Mouse (Mus musculus) neural tube, embryonic 13.5 days (tissue): Measurements from ENCODE around the gene Slc25a43. TPM values are rescaled to one million over a fixed set of nuclear protein-coding genes. Genes with fewer than 3 reads are reported as not detected.

ENCODE experiments used
- ATAC-seq: fragments of 200-750 bp; cut with Nextera tagmentation; 2 replicates; pipeline ENCODE4 v1.8.0; 2017; ENCODE audit warnings: low read depth, mild to moderate bottlenecking, moderate TSS enrichment, moderate library complexity
- H3K27ac ChIP-seq: fragments of 300-500 bp; sonication (generic); replicated peaks from 2 replicates; pipeline ENCODE4 v1.5.1; 2015; ENCODE audit warnings: moderate library complexity, mild to moderate bottlenecking, inconsistent platforms
- H3K27me3 ChIP-seq: fragments of 300-500 bp; sonication (generic); 2 replicates; pipeline ENCODE4 v1.6.1; 2015; ENCODE audit warnings: mild to moderate bottlenecking, inconsistent platforms
- H3K36me3 ChIP-seq: fragments of 300-500 bp; sonication (generic); 2 replicates; pipeline ENCODE4 v1.6.1; 2015; ENCODE audit warnings: mild to moderate bottlenecking, inconsistent platforms
- H3K4me1 ChIP-seq: fragments of 300-500 bp; sonication (generic); replicated peaks from 2 replicates; pipeline ENCODE4 v1.6.1; 2015; ENCODE audit warnings: inconsistent platforms
- H3K4me2 ChIP-seq: fragments of 300-500 bp; sonication (generic); 2 replicates; pipeline ENCODE4 v1.6.1; 2015; ENCODE audit warnings: inconsistent platforms, mild to moderate bottlenecking, moderate library complexity
- H3K4me3 ChIP-seq: fragments of 300-500 bp; sonication (generic); 2 replicates; pipeline ENCODE4 v1.5.1; 2015; ENCODE audit warnings: mild to moderate bottlenecking, inconsistent platforms
- H3K9ac ChIP-seq: fragments of 300-500 bp; sonication (generic); 2 replicates; pipeline ENCODE4 v1.6.1; 2015; ENCODE audit warnings: moderate library complexity, mild to moderate bottlenecking, inconsistent platforms
- H3K9me3 ChIP-seq: fragments of 300-500 bp; sonication (generic); 2 replicates; pipeline ENCODE4 v1.6.1; 2016; ENCODE audit warnings: inconsistent platforms
- WGBS: fragments of 180-500 bp; shearing (Covaris S2); methylation state at CpG from one replicate; pipeline ENCODE4 v1.1.7; 2015; 5-methylcytosine and 5-hydroxymethylcytosine counted together
- polyA plus RNA-seq: library from polyadenylated mRNA; unstranded; fragments of >200 nt; fragmentation: Nextera tagmentation; extraction: Ambion mirVana; gene quantifications from 2 replicates; pipeline ENCODE4 v1.2.1, GENCODE M21; 2015

Slc25a43 gene
- polyA plus RNA-seq, 1 experiment from 2014 or later: 0.70 TPM

DNA sequence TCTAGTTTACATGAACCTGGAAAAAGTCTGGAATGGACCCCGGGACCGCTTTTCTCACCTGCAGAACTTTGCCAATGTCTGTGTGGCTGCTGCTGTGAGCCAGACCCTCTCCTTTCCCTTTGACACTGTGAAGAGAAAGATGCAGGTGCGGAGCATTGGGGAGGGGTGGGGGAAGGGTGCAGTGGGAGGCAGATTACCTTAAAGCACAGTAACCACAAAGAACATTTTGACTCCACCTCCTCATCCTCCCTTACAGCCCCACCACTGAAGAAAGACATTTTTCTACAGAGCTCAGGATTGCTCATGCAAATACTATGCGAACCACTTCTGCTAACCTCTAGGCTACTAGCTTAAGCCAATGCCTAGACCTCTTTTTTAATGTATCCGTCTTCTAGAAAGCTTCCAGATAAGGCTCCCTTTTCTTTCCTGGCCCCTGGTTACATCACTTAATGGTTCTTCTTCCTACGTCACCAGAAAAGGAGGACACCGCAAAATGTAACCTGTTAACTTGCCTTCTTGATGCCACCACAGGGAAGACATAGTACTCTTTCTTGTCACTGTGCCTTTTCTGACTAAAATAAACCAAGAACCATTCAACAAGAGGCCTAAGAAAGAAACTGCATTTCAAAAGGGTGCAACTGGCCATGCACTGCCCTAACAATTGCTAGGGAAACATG, 14.5 kb downstream of the Slc25a43 start:
- no peak for ATAC-seq
- Histone ChIP-seq H3K27ac (no peak overlapping the region), H3K9ac (no peak overlapping the region), H3K4me1 (0 out of 2 replicates have a peak, but pooled peaks cover 3% of the 10 kb centered on the region), H3K4me3 (no peak overlapping the region), H3K9me3 (no peaks in the 10 kb centered on the region), H3K27me3 (no peaks in the 10 kb centered on the region), H3K36me3 (no peaks in the 10 kb centered on the region), H3K4me2 (no peak overlapping the region)
- 77% methylated on average over 7 of the region's 7 CpGs for WGBS

GRCm38 (mm10) chrX:36758566-36758965, 15.1 kb downstream of the Slc25a43 start:
- WGBS: 77% methylated on average over 6 of the region's 6 CpGs
- Histone ChIP-seq H3K36me3 (no peaks in the 10 kb centered on the region), H3K27ac (no peak overlapping the region), H3K9ac (no peak overlapping the region), H3K4me3 (no peak overlapping the region), H3K4me2 (no peak overlapping the region), H3K9me3 (no peaks in the 10 kb centered on the region), H3K4me1 (0 out of 2 replicates have a peak, but pooled peaks cover 3% of the 10 kb centered on the region), H3K27me3 (no peaks in the 10 kb centered on the region)
- ATAC-seq: no peak

GRCm38 (mm10) chrX:36760946-36761635, 17.6 kb downstream of the Slc25a43 start:
- H3K4me1 ChIP-seq: peaks cover 3% of the 10 kb centered on the region; the same call in 1 of the 2 replicates
- H3K4me2 ChIP-seq: no peak overlapping the region
- peak overlapping the region; percentile 62; the same call in 1 of the 2 replicates for H3K27ac ChIP-seq
- no peak overlapping the region for H3K9ac ChIP-seq
- H3K4me3 ChIP-seq: no peak overlapping the region
- H3K36me3 ChIP-seq: no peaks in the 10 kb centered on the region
- H3K27me3 ChIP-seq: no peaks in the 10 kb centered on the region
- ATAC-seq: 0 out of 2 replicates have a peak, but pooled peaks have one; percentile 17
- 41% methylated on average over 6 of the region's 6 CpGs for WGBS
- no peaks in the 10 kb centered on the region for H3K9me3 ChIP-seq

GRCm38 (mm10) chrX:36762289-36762688, 18.8 kb downstream of the Slc25a43 start:
- no peaks in the 10 kb centered on the region for H3K36me3 ChIP-seq
- H3K4me2 ChIP-seq: no peak overlapping the region
- H3K9me3 ChIP-seq: no peaks in the 10 kb centered on the region
- no peak overlapping the region for H3K9ac ChIP-seq
- 69% methylated on average over 5 of the region's 5 CpGs for WGBS
- peaks cover 3% of the 10 kb centered on the region; the same call in 1 of the 2 replicates for H3K4me1 ChIP-seq
- no peak for ATAC-seq
- H3K27me3 ChIP-seq: no peaks in the 10 kb centered on the region
- H3K27ac ChIP-seq: no peak overlapping the region
- H3K4me3 ChIP-seq: no peak overlapping the region

DNA sequence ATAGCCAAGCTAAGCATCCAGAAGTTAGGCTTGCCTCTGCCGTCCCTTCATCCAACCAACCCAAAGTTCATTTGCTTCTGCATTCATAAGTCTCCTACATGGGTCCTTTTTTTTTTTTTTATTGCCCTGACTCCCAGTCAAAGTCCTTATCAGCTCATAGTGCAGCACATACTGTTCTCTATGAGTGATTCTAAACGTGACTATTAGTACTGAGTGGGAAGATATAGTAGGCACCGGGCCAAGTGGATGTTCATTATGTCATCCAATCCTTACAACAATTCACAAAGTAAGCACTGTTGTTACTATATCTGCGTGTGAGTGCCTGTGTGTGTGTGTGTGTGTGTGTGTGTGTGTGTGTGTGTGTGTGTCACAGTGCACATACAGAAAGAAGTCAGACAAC, 19.4 kb downstream of the Slc25a43 start:
- Histone ChIP-seq H3K9ac (no peak overlapping the region), H3K9me3 (no peaks in the 10 kb centered on the region), H3K4me1 (peaks cover 3% of the 10 kb centered on the region; the same call in 1 of the 2 replicates), H3K27ac (peak overlapping the region; percentile 70), H3K4me2 (no peak overlapping the region), H3K36me3 (no peaks in the 10 kb centered on the region), H3K27me3 (no peaks in the 10 kb centered on the region), H3K4me3 (no peak overlapping the region)
- 57% methylated on average over 4 of the region's 4 CpGs for WGBS
- ATAC-seq: no peak

DNA sequence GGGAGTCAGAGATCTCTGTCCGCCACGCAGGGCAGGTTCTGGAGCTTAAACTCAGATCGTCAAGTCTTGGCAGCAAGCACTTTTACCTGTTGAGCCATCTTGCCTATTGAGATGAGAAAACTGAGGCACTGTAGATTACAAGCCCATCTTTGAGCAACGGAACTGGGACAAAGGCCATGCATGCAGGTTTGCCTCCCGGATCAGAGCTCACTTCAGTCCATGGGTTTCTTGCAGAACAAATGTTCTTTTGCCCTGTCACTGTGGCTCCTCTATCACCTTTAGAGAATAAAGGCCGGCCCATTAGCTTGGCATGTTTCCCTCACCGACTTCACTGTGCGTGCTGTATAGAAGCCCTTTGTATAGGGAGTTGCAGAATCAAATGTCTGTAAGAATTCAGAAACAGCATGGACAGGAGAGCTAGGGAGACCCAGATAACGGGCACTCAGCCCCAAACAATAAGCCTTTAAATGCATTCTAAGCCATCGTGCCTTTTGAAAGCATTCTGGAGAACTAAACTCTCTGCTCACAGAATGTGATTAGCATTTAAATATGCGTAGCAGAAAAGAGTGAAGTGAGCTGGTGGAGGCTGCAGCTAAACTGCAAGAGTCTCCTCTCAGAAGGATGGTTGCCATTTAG, 20.0 kb downstream of the Slc25a43 start:
- Histone ChIP-seq H3K4me3 (no peak overlapping the region), H3K9ac (no peak overlapping the region), H3K27ac (peak overlapping the region; percentile 70), H3K27me3 (no peaks in the 10 kb centered on the region), H3K4me1 (peaks cover 3% of the 10 kb centered on the region; the same call in 1 of the 2 replicates), H3K4me2 (no peak overlapping the region), H3K36me3 (no peaks in the 10 kb centered on the region), H3K9me3 (no peaks in the 10 kb centered on the region)
- ATAC-seq: peak; percentile 63
- 40% methylated on average over 11 of the region's 11 CpGs for WGBS

GRCm38 (mm10) chrX:36763934-36764317, 20.5 kb downstream of the Slc25a43 start:
- H3K9me3 ChIP-seq: no peaks in the 10 kb centered on the region
- H3K9ac ChIP-seq: no peak overlapping the region
- H3K27me3 ChIP-seq: no peaks in the 10 kb centered on the region
- ATAC-seq: 0 out of 2 replicates have a peak, but pooled peaks have one; percentile 41
- peaks cover 3% of the 10 kb centered on the region; the same call in 1 of the 2 replicates for H3K4me1 ChIP-seq
- 20% methylated on average over 2 of the region's 2 CpGs for WGBS
- peak overlapping the region; percentile 70 for H3K27ac ChIP-seq
- H3K4me3 ChIP-seq: no peak overlapping the region
- H3K36me3 ChIP-seq: no peaks in the 10 kb centered on the region
- no peak overlapping the region for H3K4me2 ChIP-seq

GRCm38 (mm10) chrX:36767386-36767785, 23.9 kb downstream of the Slc25a43 start:
- H3K4me2 ChIP-seq: no peak overlapping the region
- H3K9ac ChIP-seq: no peak overlapping the region
- H3K9me3 ChIP-seq: no peaks in the 10 kb centered on the region
- H3K4me3 ChIP-seq: no peak overlapping the region
- 74% methylated on average over 5 of the region's 5 CpGs for WGBS
- no peak overlapping the region for H3K27ac ChIP-seq
- ATAC-seq: no peak
- H3K36me3 ChIP-seq: no peaks in the 10 kb centered on the region
- no peaks in the 10 kb centered on the region for H3K27me3 ChIP-seq
- H3K4me1 ChIP-seq: no peaks in the 10 kb centered on the region; the same call in 1 of the 2 replicates

DNA sequence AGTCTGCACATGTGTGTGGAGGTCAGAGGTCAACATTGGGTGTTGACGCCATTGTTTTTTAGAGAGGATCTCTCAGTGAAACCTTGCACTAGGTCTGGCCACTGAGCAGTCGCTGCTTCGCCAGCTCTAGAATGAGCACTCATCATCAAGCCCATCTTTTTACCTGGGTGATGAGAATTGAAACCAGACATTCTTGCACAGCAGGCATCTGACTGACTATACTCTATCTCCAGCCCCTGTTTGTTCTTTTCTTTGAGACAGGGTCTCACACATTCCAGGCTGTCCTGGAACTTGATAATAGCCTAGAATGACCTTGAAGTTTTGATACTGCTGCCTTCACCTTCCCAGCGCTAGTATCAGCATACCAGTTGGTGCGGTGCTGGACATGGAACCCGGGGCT, 29.1 kb downstream of the Slc25a43 start:
- Histone ChIP-seq H3K4me1 (no peaks in the 10 kb centered on the region), H3K9ac (no peak overlapping the region)
- WGBS: 88% methylated on average over 6 of the region's 6 CpGs

DNA sequence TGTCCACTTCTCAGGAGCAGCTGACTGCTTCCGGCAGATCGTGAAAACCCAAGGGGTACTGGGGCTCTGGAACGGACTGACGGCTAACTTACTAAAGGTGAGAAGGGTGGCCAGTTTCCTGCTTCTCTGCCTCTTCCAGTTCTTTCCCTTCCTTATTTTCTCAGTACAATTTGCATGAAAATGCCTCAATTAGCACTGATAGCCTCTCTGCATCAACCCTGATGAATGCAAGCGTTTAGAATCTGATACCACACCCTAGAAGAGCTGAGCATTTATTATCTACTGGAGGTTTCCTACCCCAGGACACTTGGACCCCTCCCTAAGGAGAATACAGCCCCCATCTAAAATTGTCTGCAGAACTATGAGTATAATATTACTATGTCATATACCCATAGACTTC, 32.1 kb downstream of the Slc25a43 start:
- Histone ChIP-seq H3K36me3 (no peaks in the 10 kb centered on the region), H3K27ac (no peak overlapping the region), H3K9ac (no peak overlapping the region), H3K27me3 (no peaks in the 10 kb centered on the region), H3K4me2 (no peak overlapping the region), H3K4me1 (no peaks in the 10 kb centered on the region), H3K4me3 (no peak overlapping the region), H3K9me3 (no peaks in the 10 kb centered on the region)
- ATAC-seq: no peak
- 81% methylated on average over 5 of the region's 5 CpGs for WGBS

More for the DNA sequence above, 29.1 kb downstream of the Slc25a43 start:
- no peak for ATAC-seq
- no peaks in the 10 kb centered on the region for H3K9me3 ChIP-seq
- no peak overlapping the region for H3K4me2 ChIP-seq
- H3K27me3 ChIP-seq: no peaks in the 10 kb centered on the region
- no peaks in the 10 kb centered on the region for H3K36me3 ChIP-seq
- no peak overlapping the region for H3K4me3 ChIP-seq
- no peak overlapping the region for H3K27ac ChIP-seq

DNA sequence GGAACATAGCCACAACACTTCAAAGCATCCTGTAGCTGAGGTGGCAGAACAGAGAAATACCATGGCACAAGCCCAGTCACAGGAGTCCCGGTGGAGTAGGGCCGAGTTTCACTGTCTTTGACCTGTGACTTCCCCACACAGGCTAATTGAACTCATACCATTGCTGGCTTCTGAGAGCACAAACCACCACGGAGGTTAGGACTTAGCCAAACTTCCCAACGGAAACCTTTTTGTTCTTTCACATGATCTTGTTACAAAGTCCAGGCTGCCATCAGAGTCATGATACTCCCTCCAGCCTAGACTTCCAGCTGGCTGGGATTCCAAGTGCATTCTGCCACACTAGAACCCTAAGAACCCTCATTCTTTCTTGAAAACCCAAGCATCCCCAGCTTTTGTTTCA, 34.2 kb downstream of the Slc25a43 start:
- no peak overlapping the region for H3K4me2 ChIP-seq
- no peak overlapping the region for H3K27ac ChIP-seq
- H3K36me3 ChIP-seq: no peaks in the 10 kb centered on the region
- ATAC-seq: no peak
- no peak overlapping the region for H3K4me3 ChIP-seq
- H3K4me1 ChIP-seq: no peaks in the 10 kb centered on the region
- no peak overlapping the region for H3K9ac ChIP-seq
- H3K27me3 ChIP-seq: no peaks in the 10 kb centered on the region
- WGBS: 79% methylated on average over 4 of the region's 4 CpGs
- H3K9me3 ChIP-seq: no peaks in the 10 kb centered on the region

GRCm38 (mm10) chrX:36789360-36789759, 45.9 kb downstream of the Slc25a43 start:
- no peak overlapping the region for H3K9ac ChIP-seq
- H3K9me3 ChIP-seq: no peaks in the 10 kb centered on the region
- no peaks in the 10 kb centered on the region for H3K36me3 ChIP-seq
- WGBS: 64% methylated on average over 4 of the region's 4 CpGs
- no peak overlapping the region for H3K4me3 ChIP-seq
- no peak for ATAC-seq
- H3K27me3 ChIP-seq: no peaks in the 10 kb centered on the region
- no peaks in the 10 kb centered on the region for H3K4me1 ChIP-seq
- no peak overlapping the region for H3K4me2 ChIP-seq
- no peak overlapping the region for H3K27ac ChIP-seq
